Mouse (Mus musculus) testis, adult 2 months (tissue): ENCODE measurements around the gene Zmiz1.

Experiments
- CTCF ChIP-seq: fragments of 200-500 bp; IDR thresholded peaks from 2 replicates; pipeline ENCODE4 v1.5.1; 2012; ENCODE audit warnings: low read depth, mild to moderate bottlenecking, inconsistent platforms, low read length, moderate library complexity; ENCODE audit not compliant: control insufficient read depth, insufficient read depth, insufficient replicate concordance
- POLR2A ChIP-seq: fragments of 200-500 bp; IDR thresholded peaks from 2 replicates; pipeline ENCODE4 v1.6.1; 2012; ENCODE audit warnings: low read depth, mild to moderate bottlenecking, inconsistent platforms, low read length, moderate library complexity; ENCODE audit not compliant: control insufficient read depth

DNA sequence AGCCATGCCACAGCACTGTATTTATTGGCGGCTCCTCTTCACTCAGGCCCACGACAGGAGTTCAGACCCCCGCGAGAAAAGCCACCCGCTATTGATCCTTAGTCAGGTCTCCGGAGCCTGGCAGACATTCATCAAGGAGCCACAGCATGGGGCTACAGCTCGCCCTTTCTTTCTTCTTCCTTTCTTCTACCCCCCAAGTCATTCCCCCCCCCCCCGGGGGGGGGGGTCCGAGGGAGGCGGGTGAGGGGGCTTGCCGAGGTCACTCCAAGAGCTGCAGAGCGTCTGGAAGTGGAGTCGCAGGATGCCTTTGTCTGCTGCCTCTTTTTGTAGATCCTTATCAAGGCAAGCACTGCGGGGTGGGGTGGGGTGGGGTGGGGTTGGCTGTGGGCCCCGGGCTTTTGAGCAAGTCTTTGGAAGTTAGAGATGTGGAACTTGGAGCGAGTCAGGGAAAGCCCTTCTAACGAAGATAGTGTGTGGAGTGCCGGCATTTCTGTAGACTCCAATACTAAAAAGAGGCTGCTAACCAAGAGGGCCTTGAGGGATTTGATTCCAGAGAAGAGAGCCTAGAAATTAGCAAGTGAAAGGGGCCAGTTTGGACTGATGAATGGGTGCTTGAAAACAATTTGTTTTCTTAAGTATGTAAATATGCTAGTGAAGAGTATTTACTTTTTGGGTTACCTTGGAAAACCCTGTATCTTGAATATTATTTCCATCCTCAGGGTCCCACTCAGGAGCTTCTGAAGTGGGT is 145.6 kb downstream of the Zmiz1 start:
- TF ChIP-seq POLR2A (no peak), CTCF (no peak)
